Mouse (Mus musculus) forebrain, embryonic 16.5 days (tissue): ENCODE data around the gene Rpp14. TPM values are rescaled to one million over a fixed set of nuclear protein-coding genes. Genes with fewer than 3 reads are reported as not detected.

Experiments
- ATAC-seq: fragments of 200-750 bp; cut with Nextera tagmentation; 2 replicates; pipeline ENCODE4 v1.8.0; 2017; ENCODE audit warnings: mild to moderate bottlenecking, moderate library complexity
- H3K27ac ChIP-seq: fragments of 300-500 bp; sonication (generic); 2 replicates; pipeline ENCODE4 v1.5.1; 2014; ENCODE audit warnings: low read length, control low read depth
- H3K27me3 ChIP-seq: fragments of 300-500 bp; sonication (generic); replicated peaks from 2 replicates; pipeline ENCODE4 v1.6.1; 2014; ENCODE audit warnings: low read length; ENCODE audit not compliant: control insufficient read depth, insufficient read depth
- H3K36me3 ChIP-seq: fragments of 300-500 bp; sonication (generic); 2 replicates; pipeline ENCODE4 v1.6.1; 2014; ENCODE audit not compliant: control insufficient read depth, insufficient read depth
- H3K4me1 ChIP-seq: fragments of 300-500 bp; sonication (generic); replicated peaks from 2 replicates; pipeline ENCODE4 v1.6.1; 2014; ENCODE audit warnings: low read length; ENCODE audit not compliant: control insufficient read depth, insufficient read depth
- H3K4me2 ChIP-seq: fragments of 300-500 bp; sonication (generic); 2 replicates; pipeline ENCODE4 v1.6.1; 2014; ENCODE audit warnings: mild to moderate bottlenecking, low read length, control low read depth
- H3K4me3 ChIP-seq: fragments of 300-500 bp; sonication (generic); replicated peaks from 2 replicates; pipeline ENCODE4 v1.5.1; 2014; ENCODE audit warnings: mild to moderate bottlenecking, low read length, control low read depth
- H3K9ac ChIP-seq: fragments of 300-500 bp; sonication (generic); replicated peaks from 2 replicates; pipeline ENCODE4 v1.6.1; 2014; ENCODE audit warnings: low read depth, low read length, control low read depth
- H3K9me3 ChIP-seq: fragments of 300-500 bp; sonication (generic); 2 replicates; pipeline ENCODE4 v1.6.1; 2016; ENCODE audit warnings: low read length; ENCODE audit not compliant: control insufficient read depth
- WGBS: fragments of 180-500 bp; shearing (Covaris S2); extraction: QIAGEN DNeasy Blood & Tissue Kit; methylation state at CpG from one replicate; pipeline ENCODE4 v1.1.7; 2014; 5-methylcytosine and 5-hydroxymethylcytosine counted together
- polyA plus RNA-seq: library from polyadenylated mRNA; unstranded; fragments of >200 nt; fragmentation: Nextera tagmentation; extraction: Ambion mirVana; gene quantifications from 2 replicates; pipeline ENCODE4 v1.2.1, GENCODE M21; 2015

Gene Rpp14
- polyA plus RNA-seq, 1 experiment from 2014 or later: 59.5 TPM

DNA sequence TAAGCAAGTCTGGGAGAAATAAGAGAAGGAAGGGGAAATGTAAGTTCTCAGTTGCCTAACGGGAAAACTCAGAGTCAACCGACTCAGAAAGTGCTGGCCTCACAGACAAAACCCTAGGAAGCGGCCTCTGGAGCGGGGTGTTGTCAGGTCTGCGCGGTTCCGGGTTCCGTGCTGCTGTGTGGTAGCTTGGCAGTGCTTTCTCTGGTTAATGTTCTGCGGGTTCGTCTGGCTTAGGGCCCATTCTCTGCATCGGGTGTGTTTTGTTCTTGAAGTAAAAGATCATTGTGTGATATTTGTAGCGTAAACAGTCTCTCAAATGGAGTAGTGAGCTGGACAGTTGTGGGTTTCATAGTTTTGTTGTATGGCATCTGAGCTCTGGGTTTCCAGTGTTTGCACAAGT, 22.5 kb downstream of the Rpp14 start:
- Histone ChIP-seq H3K27me3 (no peaks in the 10 kb centered on the region), H3K4me1 (peaks cover 24% of the 10 kb centered on the region), H3K36me3 (no peaks in the 10 kb centered on the region), H3K9ac (no peak overlapping the region), H3K4me3 (no peak overlapping the region), H3K4me2 (no peak overlapping the region), H3K27ac (no peak overlapping the region), H3K9me3 (no peaks in the 10 kb centered on the region)
- 58% methylated on average over 12 of the region's 12 CpGs for WGBS
- no peak for ATAC-seq

DNA sequence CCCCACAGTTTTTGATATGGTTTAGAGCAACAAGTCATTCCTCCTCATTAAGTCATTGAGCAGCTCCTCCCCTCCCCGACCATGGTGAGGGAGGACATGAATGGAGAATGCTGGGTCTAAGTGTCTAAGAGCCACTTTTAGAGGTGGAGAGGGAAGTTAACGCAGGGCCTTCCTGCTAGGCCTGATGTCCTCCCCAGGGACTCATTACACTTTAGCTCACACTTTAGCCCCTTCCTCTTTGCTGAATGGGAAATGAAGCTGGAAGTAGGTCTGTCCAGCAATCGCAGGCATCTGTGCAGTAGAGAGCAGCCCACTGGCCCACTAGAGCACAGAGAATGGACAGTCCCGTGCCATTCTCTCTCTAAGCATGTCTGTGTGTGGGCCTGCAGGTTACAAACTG, 27.9 kb downstream of the Rpp14 start:
- no peak overlapping the region for H3K27ac ChIP-seq
- 84% methylated on average over 4 of the region's 4 CpGs for WGBS
- peaks cover 7% of the 10 kb centered on the region for H3K4me1 ChIP-seq
- no peak overlapping the region for H3K4me3 ChIP-seq
- H3K27me3 ChIP-seq: no peaks in the 10 kb centered on the region
- no peaks in the 10 kb centered on the region for H3K36me3 ChIP-seq
- H3K9me3 ChIP-seq: no peaks in the 10 kb centered on the region
- H3K4me2 ChIP-seq: no peak overlapping the region
- no peak overlapping the region for H3K9ac ChIP-seq
- ATAC-seq: no peak

DNA sequence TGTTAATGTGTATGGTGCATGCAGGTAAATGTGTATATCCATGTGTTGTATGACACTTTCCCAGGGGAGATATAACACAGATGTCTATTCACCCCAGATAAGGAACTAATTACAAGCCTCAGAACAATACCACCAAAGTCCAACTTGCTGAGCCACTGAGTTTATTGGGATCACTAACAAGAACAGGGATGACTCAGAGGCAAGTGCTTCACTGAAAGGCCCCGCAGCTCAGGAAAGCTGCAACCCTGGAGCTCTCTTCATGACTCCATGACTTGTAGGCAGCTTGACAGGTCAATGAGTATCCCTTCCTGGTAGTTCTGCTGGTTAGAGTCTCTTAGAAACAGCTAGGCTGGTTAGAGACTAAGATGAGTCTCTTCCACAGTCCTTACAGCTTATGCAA, 28.8 kb downstream of the Rpp14 start:
- 91% methylated on average over 1 of the region's 1 CpGs for WGBS

DNA sequence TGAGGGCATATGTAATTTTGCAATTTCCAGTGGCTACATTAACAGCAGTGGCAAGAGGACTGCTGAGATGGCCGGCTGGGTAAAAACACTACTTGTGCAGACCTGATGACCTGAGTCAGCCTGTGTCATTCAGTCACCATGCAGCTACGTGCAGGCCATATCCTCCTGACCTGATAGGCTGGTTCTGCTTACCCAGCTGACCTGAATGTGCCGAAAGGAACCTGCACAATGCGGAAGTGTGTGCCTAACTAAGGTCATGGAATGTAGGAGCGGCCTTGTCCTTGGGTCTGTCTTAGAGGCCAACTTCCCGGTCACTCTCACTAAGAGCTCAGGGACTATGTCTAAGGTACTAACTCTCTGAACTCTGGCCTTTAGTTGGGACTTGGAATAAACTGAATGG, 31.4 kb downstream of the Rpp14 start:
- Histone ChIP-seq H3K27me3 (no peaks in the 10 kb centered on the region), H3K4me2 (no peak overlapping the region), H3K4me3 (no peak overlapping the region), H3K9me3 (no peaks in the 10 kb centered on the region), H3K9ac (no peak overlapping the region), H3K36me3 (no peaks in the 10 kb centered on the region), H3K4me1 (no peaks in the 10 kb centered on the region), H3K27ac (no peak overlapping the region)
- WGBS: 94% methylated on average over 6 of the region's 6 CpGs
- ATAC-seq: no peak

More for the DNA sequence above, 28.8 kb downstream of the Rpp14 start:
- H3K27ac ChIP-seq: no peak overlapping the region
- H3K9me3 ChIP-seq: no peaks in the 10 kb centered on the region
- no peak for ATAC-seq
- H3K36me3 ChIP-seq: no peaks in the 10 kb centered on the region
- H3K9ac ChIP-seq: no peak overlapping the region
- H3K4me3 ChIP-seq: no peak overlapping the region
- no peaks in the 10 kb centered on the region for H3K27me3 ChIP-seq
- no peak overlapping the region for H3K4me2 ChIP-seq
- 0 out of 2 replicates have a peak, but pooled peaks cover under 1% of the 10 kb centered on the region for H3K4me1 ChIP-seq

DNA sequence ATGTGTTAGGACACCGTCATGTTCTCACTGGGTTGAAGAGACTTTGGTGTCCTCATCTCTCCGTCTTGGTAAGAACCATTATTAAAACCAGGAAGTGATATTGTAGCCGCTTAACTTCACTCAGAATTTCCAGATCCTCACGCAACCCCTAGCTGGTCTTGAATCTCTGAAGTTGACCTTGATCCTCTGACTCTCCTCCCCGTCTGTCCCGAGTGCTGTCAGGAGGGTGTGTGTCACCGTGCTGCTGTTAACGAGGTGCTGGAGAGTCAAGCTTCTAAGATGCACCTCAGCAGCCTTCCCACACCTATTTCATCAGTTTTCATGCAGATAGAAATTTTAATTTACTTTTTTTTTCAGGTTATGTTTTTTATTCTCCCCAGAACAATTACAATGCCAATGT, 31.9 kb downstream of the Rpp14 start:
- ATAC-seq: no peak
- Histone ChIP-seq H3K9me3 (no peaks in the 10 kb centered on the region), H3K4me1 (no peaks in the 10 kb centered on the region), H3K4me2 (no peak overlapping the region), H3K27ac (no peak overlapping the region), H3K9ac (no peak overlapping the region), H3K4me3 (no peak overlapping the region), H3K36me3 (no peaks in the 10 kb centered on the region), H3K27me3 (no peaks in the 10 kb centered on the region)
- 82% methylated on average over 8 of the region's 8 CpGs for WGBS

DNA sequence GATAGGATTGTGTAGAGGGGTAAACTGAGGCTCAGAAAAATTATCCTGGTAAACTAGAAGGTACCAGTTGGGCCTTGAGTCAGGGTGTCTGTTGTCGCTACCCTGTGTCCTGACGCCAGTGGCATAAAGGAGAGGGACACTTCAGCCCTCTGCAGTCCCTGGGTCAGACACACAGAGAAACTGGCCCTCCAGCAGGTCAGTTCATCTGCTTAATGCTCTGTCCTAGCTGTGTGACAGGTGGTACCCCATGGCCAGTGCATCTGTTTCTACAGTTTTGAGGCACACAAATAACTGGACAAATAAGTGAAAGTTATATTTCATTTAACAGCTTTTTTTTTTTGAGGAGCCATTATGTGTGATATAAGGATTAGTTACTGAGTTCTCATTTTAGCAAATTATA, 33.4 kb downstream of the Rpp14 start:
- Histone ChIP-seq H3K27me3 (no peaks in the 10 kb centered on the region), H3K4me2 (no peak overlapping the region), H3K9ac (no peak overlapping the region), H3K36me3 (no peaks in the 10 kb centered on the region), H3K4me1 (no peaks in the 10 kb centered on the region), H3K27ac (no peak overlapping the region), H3K4me3 (no peak overlapping the region), H3K9me3 (no peaks in the 10 kb centered on the region)
- 98% methylated on average over 2 of the region's 2 CpGs for WGBS
- ATAC-seq: no peak

DNA sequence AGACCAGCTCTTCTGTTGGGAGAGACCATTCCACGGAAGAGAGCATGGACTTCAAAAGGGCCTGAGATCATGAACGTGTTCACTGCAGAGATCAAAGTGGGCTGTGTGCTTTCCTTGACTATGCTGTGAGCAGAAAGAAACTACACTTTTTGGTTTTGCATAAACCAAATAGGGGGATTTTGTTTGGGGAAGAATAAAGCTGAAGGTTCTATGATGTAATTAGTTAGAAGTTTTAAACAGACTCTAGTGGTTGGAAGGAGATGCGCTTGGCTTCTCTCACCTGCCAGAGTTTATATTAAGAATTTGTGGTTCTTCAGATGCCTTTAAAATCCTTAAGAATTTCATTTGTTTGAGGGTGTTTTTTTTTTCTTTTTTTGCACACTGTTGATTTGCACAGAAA, 34.1 kb downstream of the Rpp14 start:
- Histone ChIP-seq H3K27me3 (no peaks in the 10 kb centered on the region), H3K27ac (no peak overlapping the region), H3K36me3 (no peaks in the 10 kb centered on the region), H3K9ac (no peak overlapping the region), H3K4me3 (no peak overlapping the region), H3K4me1 (no peaks in the 10 kb centered on the region), H3K4me2 (no peak overlapping the region), H3K9me3 (no peaks in the 10 kb centered on the region)
- no peak for ATAC-seq
- WGBS: 73% methylated on average over 3 of the region's 3 CpGs

DNA sequence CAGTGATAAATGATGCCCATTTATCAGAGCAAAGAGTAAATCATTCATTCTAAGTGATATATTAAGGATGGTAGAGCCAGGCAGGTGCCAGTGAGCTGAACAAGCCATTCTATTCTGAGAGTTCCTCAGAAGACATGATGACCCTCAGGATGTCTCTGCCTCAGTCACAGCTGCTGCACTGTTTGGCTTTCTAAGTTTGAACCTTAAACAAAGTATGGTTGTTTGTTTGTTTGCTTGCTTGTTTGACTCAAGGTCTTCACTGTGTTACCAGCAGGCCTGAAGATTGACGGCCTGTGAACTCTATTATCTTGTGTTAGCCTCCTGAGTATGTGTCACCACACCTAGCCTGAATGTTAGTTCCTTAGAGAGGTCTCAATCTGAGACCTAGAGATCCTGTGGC, 34.6 kb downstream of the Rpp14 start:
- Histone ChIP-seq H3K9ac (no peak overlapping the region), H3K27me3 (no peaks in the 10 kb centered on the region), H3K4me1 (no peaks in the 10 kb centered on the region), H3K4me3 (no peak overlapping the region), H3K4me2 (no peak overlapping the region), H3K9me3 (no peaks in the 10 kb centered on the region), H3K27ac (no peak overlapping the region), H3K36me3 (no peaks in the 10 kb centered on the region)
- 69% methylated on average over 1 of the region's 1 CpGs for WGBS
- ATAC-seq: no peak

DNA sequence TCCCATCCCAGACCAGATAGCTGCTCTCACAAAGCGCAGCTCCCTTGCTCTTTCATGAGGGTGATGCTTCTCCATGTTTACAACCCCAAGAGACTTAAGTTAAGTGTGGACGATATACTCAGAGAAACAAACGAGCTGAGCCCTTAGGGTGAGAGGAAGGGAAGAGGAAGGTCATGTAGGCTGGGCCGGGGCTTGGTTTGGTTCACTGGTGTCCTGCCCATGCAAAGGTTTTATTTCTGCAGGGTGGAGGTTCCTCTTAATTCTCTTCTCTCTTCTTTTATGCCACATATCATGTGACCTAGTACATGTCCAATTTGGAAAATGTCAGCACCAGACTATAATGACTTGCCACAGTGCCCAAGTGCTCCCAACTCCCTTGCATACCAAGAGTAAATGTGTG, 35.6 kb downstream of the Rpp14 start:
- Histone ChIP-seq H3K4me1 (no peaks in the 10 kb centered on the region), H3K4me3 (no peak overlapping the region), H3K36me3 (0 out of 2 replicates have a peak, but pooled peaks cover under 1% of the 10 kb centered on the region), H3K9me3 (no peaks in the 10 kb centered on the region), H3K4me2 (no peak overlapping the region), H3K9ac (no peak overlapping the region), H3K27me3 (no peaks in the 10 kb centered on the region), H3K27ac (no peak overlapping the region)
- 84% methylated on average over 4 of the region's 4 CpGs for WGBS
- ATAC-seq: no peak

DNA sequence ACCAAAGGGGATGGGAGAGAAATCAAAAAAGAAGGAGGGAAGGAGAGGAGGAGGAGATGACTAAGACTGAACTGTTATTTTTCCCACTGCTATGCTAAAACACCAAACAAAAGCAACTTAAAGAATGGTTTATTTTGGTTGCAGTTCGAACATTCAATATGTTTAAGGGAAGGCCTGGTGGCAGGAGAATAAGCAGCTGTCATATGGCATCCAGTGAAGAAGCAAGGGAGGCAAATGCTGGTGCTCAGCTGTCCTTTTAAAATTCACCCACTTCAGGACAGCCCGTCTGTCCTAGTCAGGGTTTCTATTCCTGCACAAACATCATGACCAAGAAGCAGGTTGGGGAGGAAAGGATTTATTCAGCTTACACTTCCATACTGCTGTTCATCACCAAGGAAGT, 37.2 kb downstream of the Rpp14 start:
- 84% methylated on average over 2 of the region's 2 CpGs for whole genome bisulfite sequencing
- Histone ChIP-seq H3K4me2 (no peak overlapping the region), H3K36me3 (0 out of 2 replicates have a peak, but pooled peaks cover 2% of the 10 kb centered on the region), H3K9ac (no peak overlapping the region), H3K4me3 (no peak overlapping the region), H3K27ac (no peak overlapping the region), H3K27me3 (no peaks in the 10 kb centered on the region), H3K9me3 (no peaks in the 10 kb centered on the region), H3K4me1 (no peaks in the 10 kb centered on the region)
- no peak for ATAC-seq
